Mouse (Mus musculus): ENCODE measurements around the gene Psma1. TPM values are rescaled to one million over a fixed set of nuclear protein-coding genes. Genes with fewer than 3 reads are reported as not detected.

Psma1 gene
- polyA plus RNA-seq, 1 experiment from 2014 or later, result 345 TPM

GRCm38 (mm10) chr7:114299247-114299646, 23.3 kb upstream of the Psma1 start:
- Histone ChIP-seq H3K4me1 (no peaks in the 10 kb centered on the region), H3K4me2 (no peak overlapping the region), H3K27ac (replicated peaks) (no peak overlapping the region), H3K27me3 (replicated peaks) (no peaks in the 10 kb centered on the region), H3K4me3 (replicated peaks) (no peak overlapping the region), H3K9ac (replicated peaks) (no peak overlapping the region), H3K36me3 (no peaks in the 10 kb centered on the region), H3K9me3 (replicated peaks) (no peaks in the 10 kb centered on the region)
- no peak for ATAC-seq (ENCODE audit: low FRiP score)
- WGBS, result 75% methylated on average over 4 of the region's 4 CpGs

DNA sequence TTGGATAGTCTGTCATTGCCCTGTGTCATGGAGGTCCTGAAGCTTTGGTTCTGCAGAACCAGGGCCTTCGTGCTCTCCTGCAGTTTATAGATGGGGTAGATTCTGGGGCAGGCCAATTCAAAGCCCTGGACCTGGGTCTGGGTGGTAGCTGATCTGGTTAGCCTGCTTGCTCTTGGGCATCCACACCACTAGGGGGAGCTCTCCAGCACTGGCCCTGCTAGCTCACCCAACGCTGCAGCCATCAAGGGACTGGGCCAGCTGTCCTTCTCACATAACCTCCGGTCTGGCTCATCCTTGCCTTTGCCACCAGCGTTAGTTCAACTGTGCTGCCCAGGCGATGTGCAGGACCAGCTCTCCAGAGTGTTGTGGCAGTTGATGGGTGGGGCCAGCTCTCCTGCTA, 18.8 kb upstream of the Psma1 start:
- H3K4me1 ChIP-seq, result peaks cover 10% of the 10 kb centered on the region; the same call in 1 of the 2 replicates
- 80% methylated on average over 5 of the region's 5 CpGs for WGBS
- no peak overlapping the region for H3K27ac ChIP-seq (replicated peaks)
- H3K9me3 ChIP-seq (replicated peaks), result no peaks in the 10 kb centered on the region
- H3K4me2 ChIP-seq, result no peak overlapping the region
- H3K4me3 ChIP-seq (replicated peaks), result no peak overlapping the region
- no peaks in the 10 kb centered on the region for H3K27me3 ChIP-seq (replicated peaks)
- no peak overlapping the region for H3K9ac ChIP-seq (replicated peaks)
- ATAC-seq (ENCODE audit: low FRiP score), result no peak
- H3K36me3 ChIP-seq, result no peaks in the 10 kb centered on the region

DNA sequence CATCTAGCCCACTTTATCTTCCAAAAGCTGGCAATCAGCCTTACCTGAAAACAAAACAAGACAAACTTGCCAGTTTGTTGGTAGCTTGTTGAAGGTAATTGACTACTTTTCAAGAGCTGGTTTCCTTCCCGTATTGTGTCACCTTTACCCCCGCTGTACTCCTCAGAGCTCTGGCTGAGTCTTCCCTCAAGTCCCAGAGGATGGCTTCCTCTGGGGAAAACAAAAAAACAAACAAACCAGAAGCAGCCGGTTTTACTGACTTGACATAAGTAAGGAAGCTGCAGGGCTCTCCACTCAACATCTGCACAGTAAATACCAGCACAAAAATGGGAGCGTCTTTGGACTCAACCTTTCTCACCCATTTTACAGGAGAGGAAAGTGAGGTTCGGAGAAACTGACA, 18.0 kb upstream of the Psma1 start:
- H3K9me3 ChIP-seq (replicated peaks), result no peaks in the 10 kb centered on the region
- no peak overlapping the region for H3K27ac ChIP-seq (replicated peaks)
- H3K4me2 ChIP-seq, result no peak overlapping the region
- 86% methylated on average over 5 of the region's 5 CpGs for WGBS
- H3K9ac ChIP-seq (replicated peaks), result no peak overlapping the region
- H3K4me3 ChIP-seq (replicated peaks), result no peak overlapping the region
- H3K27me3 ChIP-seq (replicated peaks), result no peaks in the 10 kb centered on the region
- no peaks in the 10 kb centered on the region for H3K36me3 ChIP-seq
- ATAC-seq (ENCODE audit: low FRiP score), result no peak
- H3K4me1 ChIP-seq, result peaks cover 10% of the 10 kb centered on the region; the same call in 1 of the 2 replicates

GRCm38 (mm10) chr7:114292501-114292971, 16.6 kb upstream of the Psma1 start:
- Histone ChIP-seq H3K4me2 (peak overlapping the region; percentile 35), H3K36me3 (no peaks in the 10 kb centered on the region), H3K27ac (replicated peaks) (no peak overlapping the region), H3K27me3 (replicated peaks) (no peaks in the 10 kb centered on the region), H3K4me1 (peaks cover 10% of the 10 kb centered on the region; the same call in 1 of the 2 replicates), H3K9me3 (replicated peaks) (no peaks in the 10 kb centered on the region), H3K9ac (replicated peaks) (no peak overlapping the region), H3K4me3 (replicated peaks) (no peak overlapping the region)
- no peak for ATAC-seq (ENCODE audit: low FRiP score)
- WGBS, result 20% methylated on average over 12 of the region's 12 CpGs

DNA sequence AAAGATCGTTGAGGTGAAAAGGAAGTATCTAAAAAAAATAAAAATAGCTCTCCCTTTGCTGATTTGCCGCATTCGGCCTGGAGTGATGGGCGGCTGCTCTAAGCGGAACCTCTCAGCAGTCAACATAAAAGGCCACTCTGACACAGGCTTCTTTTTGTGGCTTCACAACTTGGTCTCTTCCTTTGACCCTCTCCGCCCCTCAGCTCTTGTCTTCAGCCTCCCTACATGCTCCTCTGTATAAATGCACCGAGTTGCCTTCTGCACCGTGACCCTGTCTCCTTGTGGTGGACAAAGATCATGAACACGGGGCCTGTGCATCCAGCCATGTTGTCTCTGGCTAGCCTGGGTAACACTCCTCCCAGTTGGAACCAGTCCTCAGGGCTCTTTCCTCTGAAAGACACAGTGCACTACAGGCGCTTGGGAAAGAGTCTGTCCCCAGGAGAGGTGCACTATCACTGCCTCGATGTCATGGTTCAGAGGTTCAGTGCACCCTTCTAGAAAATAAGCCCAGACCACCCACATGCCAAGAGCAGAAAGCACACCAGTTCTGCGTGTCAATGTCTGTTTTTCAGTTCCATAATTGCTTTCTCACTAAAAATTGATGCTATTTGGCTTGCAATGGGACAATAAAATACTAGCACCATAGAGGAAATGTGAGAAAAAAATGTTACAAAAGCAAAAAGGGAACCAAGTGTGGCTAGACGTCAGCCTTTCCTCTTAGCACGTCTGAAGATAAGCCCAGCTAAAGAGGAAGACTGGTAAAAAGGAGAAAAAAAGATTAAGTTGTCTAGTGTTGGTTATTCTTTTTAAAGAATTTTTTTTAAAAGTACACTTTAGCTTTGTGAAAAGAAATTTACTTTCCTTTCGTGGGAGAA, 15.8 kb upstream of the Psma1 start:
- no peaks in the 10 kb centered on the region for H3K27me3 ChIP-seq (replicated peaks)
- H3K36me3 ChIP-seq, result no peaks in the 10 kb centered on the region
- WGBS, result 42% methylated on average over 15 of the region's 15 CpGs
- no peak for ATAC-seq (ENCODE audit: low FRiP score)
- H3K4me1 ChIP-seq, result peaks cover 10% of the 10 kb centered on the region; the same call in 1 of the 2 replicates
- no peaks in the 10 kb centered on the region for H3K9me3 ChIP-seq (replicated peaks)
- no peak overlapping the region for H3K4me3 ChIP-seq (replicated peaks)
- no peak overlapping the region for H3K9ac ChIP-seq (replicated peaks)
- H3K27ac ChIP-seq (replicated peaks), result no peak overlapping the region
- no peak overlapping the region for H3K4me2 ChIP-seq

DNA sequence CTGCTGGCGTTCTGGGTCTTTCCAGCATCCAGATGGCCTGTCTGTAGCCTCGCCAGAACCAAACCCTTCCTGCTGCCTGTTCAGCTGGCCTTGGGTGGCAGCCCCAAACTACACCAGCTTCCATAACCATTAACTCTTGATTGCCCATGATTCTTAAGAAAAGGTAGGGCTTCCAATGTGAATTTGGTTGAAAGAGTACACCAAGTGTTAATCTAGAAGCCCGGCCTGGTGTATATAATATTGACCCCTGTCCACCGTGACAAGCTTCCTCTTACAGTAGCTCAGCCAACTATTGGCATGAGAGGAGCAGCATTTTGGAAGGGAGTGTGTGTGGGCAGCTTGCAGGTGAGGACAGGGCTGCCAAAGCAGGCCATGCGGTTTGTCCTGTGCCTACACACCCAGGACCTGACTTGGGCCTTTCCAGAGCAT, 14.2 kb upstream of the Psma1 start:
- no peak overlapping the region for H3K4me3 ChIP-seq (replicated peaks)
- no peaks in the 10 kb centered on the region for H3K9me3 ChIP-seq (replicated peaks)
- H3K36me3 ChIP-seq, result no peaks in the 10 kb centered on the region
- no peak overlapping the region for H3K27ac ChIP-seq (replicated peaks)
- no peaks in the 10 kb centered on the region for H3K27me3 ChIP-seq (replicated peaks)
- 75% methylated on average over 5 of the region's 5 CpGs for WGBS
- no peak for ATAC-seq (ENCODE audit: low FRiP score)
- peaks cover 10% of the 10 kb centered on the region; the same call in 1 of the 2 replicates for H3K4me1 ChIP-seq
- H3K4me2 ChIP-seq, result no peak overlapping the region
- H3K9ac ChIP-seq (replicated peaks), result no peak overlapping the region

GRCm38 (mm10) chr7:114284296-114284910, 8.5 kb upstream of the Psma1 start:
- no peaks in the 10 kb centered on the region for H3K4me1 ChIP-seq
- ATAC-seq (ENCODE audit: low FRiP score), result no peak
- H3K36me3 ChIP-seq, result no peaks in the 10 kb centered on the region
- no peaks in the 10 kb centered on the region for H3K27me3 ChIP-seq (replicated peaks)
- no peak overlapping the region for H3K4me3 ChIP-seq (replicated peaks)
- H3K9ac ChIP-seq (replicated peaks), result no peak overlapping the region
- no peak overlapping the region for H3K27ac ChIP-seq (replicated peaks)
- H3K9me3 ChIP-seq (replicated peaks), result no peaks in the 10 kb centered on the region
- H3K4me2 ChIP-seq, result no peak overlapping the region
- WGBS, result 93% methylated on average over 14 of the region's 14 CpGs

DNA sequence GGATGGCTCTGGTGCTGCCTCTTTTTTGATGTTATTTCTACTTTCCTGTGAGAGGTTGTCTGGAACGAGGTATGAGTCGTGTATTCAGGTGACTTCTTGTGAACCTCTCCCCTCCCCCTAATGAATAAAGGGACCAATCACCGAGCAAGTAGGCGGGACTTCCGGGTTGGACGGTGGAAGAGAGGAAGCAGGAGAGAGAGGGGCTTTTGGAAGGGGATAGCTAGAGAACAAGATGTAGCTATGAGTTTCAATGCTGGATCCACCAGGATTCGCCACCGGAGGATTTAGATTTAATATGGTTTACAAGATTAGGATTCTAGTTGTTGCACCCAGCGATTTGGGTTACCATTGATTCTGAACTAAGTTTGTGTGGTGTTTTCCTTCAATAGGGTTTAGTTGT, 7.1 kb upstream of the Psma1 start:
- 80% methylated on average over 9 of the region's 9 CpGs for WGBS

GRCm38 (mm10) chr7:114281671-114282070, 5.8 kb upstream of the Psma1 start:
- ATAC-seq (ENCODE audit: low FRiP score), result no peak
- no peak overlapping the region for H3K27ac ChIP-seq (replicated peaks)
- H3K4me1 ChIP-seq, result no peaks in the 10 kb centered on the region; the same call in 1 of the 2 replicates
- no peaks in the 10 kb centered on the region for H3K9me3 ChIP-seq (replicated peaks)
- no peaks in the 10 kb centered on the region for H3K27me3 ChIP-seq (replicated peaks)
- H3K36me3 ChIP-seq, result no peaks in the 10 kb centered on the region
- H3K4me2 ChIP-seq, result no peak overlapping the region
- H3K4me3 ChIP-seq (replicated peaks), result no peak overlapping the region
- WGBS, result 56% methylated on average over 3 of the region's 3 CpGs
- no peak overlapping the region for H3K9ac ChIP-seq (replicated peaks)

More for the DNA sequence above, 7.1 kb upstream of the Psma1 start:
- no peak overlapping the region for H3K9ac ChIP-seq (replicated peaks)
- no peak overlapping the region for H3K4me3 ChIP-seq (replicated peaks)
- no peak overlapping the region for H3K4me2 ChIP-seq
- no peaks in the 10 kb centered on the region for H3K36me3 ChIP-seq
- ATAC-seq (ENCODE audit: low FRiP score), result no peak
- no peaks in the 10 kb centered on the region for H3K27me3 ChIP-seq (replicated peaks)
- no peak overlapping the region for H3K27ac ChIP-seq (replicated peaks)
- H3K9me3 ChIP-seq (replicated peaks), result no peaks in the 10 kb centered on the region
- no peaks in the 10 kb centered on the region for H3K4me1 ChIP-seq

GRCm38 (mm10) chr7:114275372-114276004, 430 bp downstream of the Psma1 start:
- peak; percentile 85 for ATAC-seq (ENCODE audit: low FRiP score)

GRCm38 (mm10) chr7:114268446-114268845, 7.5 kb downstream of the Psma1 start:
- Histone ChIP-seq H3K4me1 (no peaks in the 10 kb centered on the region), H3K4me3 (replicated peaks) (no peak overlapping the region), H3K9ac (replicated peaks) (no peak overlapping the region), H3K27me3 (replicated peaks) (no peaks in the 10 kb centered on the region), H3K27ac (replicated peaks) (no peak overlapping the region), H3K36me3 (peaks cover 78% of the 10 kb centered on the region), H3K9me3 (replicated peaks) (no peaks in the 10 kb centered on the region), H3K4me2 (no peak overlapping the region)
- ATAC-seq (ENCODE audit: low FRiP score), result no peak
- WGBS, result 96% methylated on average over 5 of the region's 5 CpGs

More at GRCm38 (mm10) chr7:114275372-114276004, 430 bp downstream of the Psma1 start:
- Histone ChIP-seq H3K4me2 (peak overlapping the region; percentile 87), H3K9ac (replicated peaks) (peak overlapping the region; percentile 89), H3K9me3 (replicated peaks) (no peaks in the 10 kb centered on the region), H3K27ac (replicated peaks) (peak overlapping the region; percentile 83), H3K27me3 (replicated peaks) (no peaks in the 10 kb centered on the region), H3K4me3 (replicated peaks) (peak overlapping the region; percentile 88), H3K4me1 (peaks cover 14% of the 10 kb centered on the region), H3K36me3 (peaks cover 18% of the 10 kb centered on the region)
- 1% methylated on average over 24 of the region's 24 CpGs for WGBS

All from neural tube, embryonic 15.5 days (tissue).